Mouse (Mus musculus) brown adipose tissue, adult 24 weeks (tissue): ENCODE results near the gene Sbk3. TPM values are rescaled to one million over a fixed set of nuclear protein-coding genes. Genes with fewer than 3 reads are reported as not detected.
A peak's percentile ranks its signal among the peaks of the same experiment; 100 is the strongest.

ENCODE experiments used
- H3K27ac ChIP-seq: fragments of 200-500 bp; replicated peaks from 2 replicates; pipeline ENCODE4 v1.5.1; 2012; ENCODE audit warnings: low read depth, mild to moderate bottlenecking, low read length
- H3K4me1 ChIP-seq: fragments of 200-500 bp; 2 replicates; pipeline ENCODE4 v1.6.1; 2012; ENCODE audit warnings: low read length, mixed read lengths; ENCODE audit not compliant: control insufficient read depth, insufficient read depth, insufficient read length
- H3K4me3 ChIP-seq: fragments of 200-500 bp; 2 replicates; pipeline ENCODE4 v1.5.1; 2012; ENCODE audit warnings: low read depth, mild to moderate bottlenecking, low read length, moderate library complexity; ENCODE audit not compliant: insufficient read depth
- polyA plus RNA-seq: library from polyadenylated mRNA; stranded (reverse); fragments of >200 nt; gene quantifications from 2 replicates; pipeline ENCODE4 v1.2.4, GENCODE M21; 2012; ENCODE audit not compliant: missing spikeins, insufficient read depth, insufficient read length

Gene Sbk3
- polyA plus RNA-seq, 1 experiment: 0.75 TPM

DNA sequence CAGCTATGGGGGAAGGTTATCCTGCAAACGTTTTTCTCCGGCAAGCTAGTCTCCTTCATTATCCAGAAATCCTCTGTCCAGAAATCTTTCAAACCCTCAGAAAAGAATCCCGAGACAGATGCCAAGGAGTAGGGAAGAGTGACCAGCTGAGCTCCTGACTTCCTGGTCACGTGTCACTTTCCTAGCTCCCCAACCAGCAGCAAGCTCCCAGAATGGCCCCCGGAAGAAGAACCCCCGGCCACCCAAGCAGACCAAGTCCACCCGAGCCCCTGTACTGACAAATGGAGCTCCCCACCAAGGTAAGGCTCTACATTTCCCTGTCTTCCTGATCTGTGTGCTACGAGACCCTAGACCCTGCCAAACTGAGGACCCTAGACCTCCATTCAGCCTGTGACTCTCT lies 43.3 kb downstream of the Sbk3 start:
- Histone ChIP-seq H3K27ac (no peak overlapping the region), H3K4me1 (peaks cover 12% of the 10 kb centered on the region), H3K4me3 (peak overlapping the region; percentile 32)

DNA sequence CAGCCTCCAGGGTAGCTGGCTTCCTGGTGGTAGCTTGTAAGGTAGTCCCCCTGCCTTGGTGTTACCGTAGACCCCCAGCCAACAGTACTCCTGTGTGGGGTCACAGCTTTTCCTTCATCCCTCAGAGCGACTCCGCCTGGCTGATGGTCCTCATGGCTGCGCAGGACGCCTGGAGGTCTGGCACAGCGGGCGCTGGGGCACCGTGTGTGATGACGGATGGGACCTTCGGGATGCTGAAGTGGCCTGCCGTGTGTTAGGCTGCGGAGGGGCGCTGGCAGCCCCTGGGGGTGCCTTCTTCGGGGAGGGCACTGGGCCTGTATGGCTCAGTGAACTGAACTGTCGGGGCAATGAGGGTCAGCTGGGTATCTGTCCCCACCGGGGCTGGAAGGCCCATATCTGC lies 44.1 kb downstream of the Sbk3 start:
- Histone ChIP-seq H3K27ac (no peak overlapping the region; the same call in 1 of the 2 replicates), H3K4me3 (no peak overlapping the region), H3K4me1 (peaks cover 12% of the 10 kb centered on the region)

DNA sequence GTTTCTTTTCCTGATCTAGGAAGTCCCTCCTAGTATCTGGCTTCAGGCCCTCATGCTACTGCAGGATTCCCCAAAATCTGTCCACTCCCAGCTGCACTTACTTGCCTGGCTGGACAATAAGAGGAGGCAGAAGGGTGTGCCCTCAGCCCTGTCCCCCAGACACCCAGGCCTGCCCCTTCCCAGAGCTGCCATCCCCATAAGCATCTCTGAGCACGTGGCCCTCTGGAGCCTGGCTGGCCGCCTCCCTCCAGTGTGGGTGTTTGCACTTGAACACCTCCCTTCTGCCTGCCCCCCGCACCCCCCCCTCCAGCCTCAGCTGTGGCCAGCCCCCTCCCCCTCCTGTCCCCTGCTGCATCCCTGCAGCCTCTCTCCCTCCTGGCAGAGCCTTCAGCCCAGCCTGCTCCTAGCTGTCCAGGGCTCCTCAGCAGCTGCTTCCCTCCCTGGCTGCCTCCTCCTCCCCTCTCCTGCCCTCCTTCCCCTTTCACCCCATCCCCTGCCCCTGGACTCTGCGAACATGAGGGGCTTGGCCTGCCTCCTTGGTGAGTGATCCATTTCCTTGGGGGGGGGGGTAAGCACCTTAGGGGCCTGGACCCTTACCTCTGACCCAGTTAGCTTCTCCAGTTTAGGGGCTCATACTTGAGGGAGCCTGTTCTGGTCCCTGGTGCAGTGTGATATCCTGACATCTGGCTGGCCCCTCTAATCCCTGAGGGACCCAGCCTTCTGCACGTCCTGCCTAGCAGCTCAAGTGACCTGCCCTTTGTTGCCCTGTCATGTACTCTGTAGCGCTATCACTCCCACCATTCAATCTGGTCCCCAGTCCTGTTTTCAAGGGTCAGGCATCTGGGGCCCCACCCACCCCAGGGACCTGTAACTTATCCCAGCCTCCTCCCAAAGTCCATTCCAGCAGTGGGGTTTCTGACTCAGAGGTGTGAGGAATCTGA lies 45.3 kb downstream of the Sbk3 start, which contains the start of gene Ssc5d:
TSS of gene Ssc5d (plus strand) at position 345 of the 941 bp plus-strand sequence.
- no peak within 1 kb of the TSS for H3K4me3 ChIP-seq
- peak within 1 kb of the TSS; percentile 67 for H3K27ac ChIP-seq
- H3K4me1 ChIP-seq: peaks cover 15% of the 10 kb centered on the region

DNA sequence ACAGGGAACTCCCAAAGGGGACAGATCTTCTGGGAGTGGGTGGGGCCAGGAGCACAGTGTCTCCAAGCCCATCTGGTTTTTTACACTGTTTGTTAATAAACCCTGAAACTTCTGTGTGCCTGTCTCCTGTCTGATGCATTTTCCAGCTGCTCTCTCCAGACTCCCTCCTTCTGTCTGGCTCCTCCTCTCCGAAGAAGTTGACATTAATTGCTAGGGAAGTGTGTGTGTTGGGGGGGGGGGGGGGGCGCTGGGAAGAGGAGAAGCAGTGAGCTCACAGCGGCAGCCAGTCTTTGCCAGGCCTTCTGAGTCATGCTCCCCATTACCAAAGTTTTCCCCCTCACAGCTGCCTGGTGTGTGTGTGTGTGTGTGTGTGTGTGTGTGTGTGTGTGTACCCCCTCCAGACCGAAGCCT lies 46.1 kb downstream of the Sbk3 start:
- no peak overlapping the region for H3K4me3 ChIP-seq
- peaks cover 15% of the 10 kb centered on the region for H3K4me1 ChIP-seq
- H3K27ac ChIP-seq: peak overlapping the region; percentile 67

DNA sequence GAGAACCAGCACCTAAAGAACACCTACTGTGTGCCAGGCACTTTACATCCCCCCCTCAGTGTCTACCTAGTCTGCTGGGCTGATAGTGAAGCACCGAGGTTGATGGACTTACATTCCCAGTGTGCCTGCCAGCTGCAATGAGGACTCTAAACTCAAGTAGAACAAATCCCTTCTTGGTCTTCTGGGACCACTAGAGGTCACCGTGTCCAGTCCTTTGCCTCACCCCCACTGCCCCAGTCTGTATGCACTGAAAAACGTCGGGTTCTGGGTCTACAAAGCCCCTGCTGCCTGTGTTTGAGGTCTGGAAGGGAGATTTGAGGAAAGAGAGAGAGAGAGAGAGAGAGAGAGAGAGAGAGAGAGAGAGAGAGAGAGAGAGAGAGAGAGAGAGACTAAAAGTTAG lies 46.5 kb downstream of the Sbk3 start:
- peaks cover 15% of the 10 kb centered on the region for H3K4me1 ChIP-seq
- peak overlapping the region; percentile 30 for H3K27ac ChIP-seq
- peak overlapping the region; percentile 16; the same call in 1 of the 2 replicates for H3K4me3 ChIP-seq

DNA sequence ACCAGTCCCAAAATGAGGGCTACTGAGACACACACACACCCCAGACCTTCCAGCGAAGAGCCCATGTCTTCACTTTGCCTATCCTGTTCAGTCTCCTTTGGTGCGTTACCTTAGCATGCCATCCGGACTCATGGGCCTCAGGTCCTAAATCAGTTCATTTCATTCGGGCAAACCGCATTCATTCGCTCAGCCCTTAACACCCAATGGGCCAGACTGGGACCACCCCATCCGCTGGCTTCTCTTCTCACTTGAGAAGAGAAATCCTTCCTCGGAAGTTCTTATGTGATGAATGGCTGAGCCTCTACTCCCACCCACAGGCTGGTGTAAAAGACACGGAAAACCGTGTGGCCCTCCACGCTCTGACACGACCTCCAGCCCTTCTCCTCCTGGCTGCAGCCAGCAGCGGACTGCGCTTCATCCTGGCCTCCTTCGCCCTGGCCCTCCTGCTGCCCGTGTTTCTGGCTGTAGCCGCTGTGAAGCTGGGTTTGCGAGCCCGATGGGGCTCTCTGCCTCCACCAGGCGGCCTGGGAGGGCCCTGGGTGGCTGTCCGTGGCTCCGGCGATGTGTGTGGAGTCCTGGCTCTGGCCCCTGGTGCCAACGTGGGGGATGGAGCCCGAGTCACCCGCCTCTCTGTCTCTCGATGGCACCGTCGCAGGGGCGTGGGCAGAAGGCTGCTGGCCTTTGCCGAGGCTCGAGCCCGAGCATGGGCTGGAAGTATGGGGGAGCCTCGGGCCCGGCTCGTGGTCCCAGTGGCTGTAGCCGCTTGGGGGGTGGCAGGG lies 47.2 kb downstream of the Sbk3 start:
- peak overlapping the region; percentile 30; the same call in 1 of the 2 replicates for H3K27ac ChIP-seq
- peak overlapping the region; percentile 16 for H3K4me3 ChIP-seq
- H3K4me1 ChIP-seq: peaks cover 15% of the 10 kb centered on the region

DNA sequence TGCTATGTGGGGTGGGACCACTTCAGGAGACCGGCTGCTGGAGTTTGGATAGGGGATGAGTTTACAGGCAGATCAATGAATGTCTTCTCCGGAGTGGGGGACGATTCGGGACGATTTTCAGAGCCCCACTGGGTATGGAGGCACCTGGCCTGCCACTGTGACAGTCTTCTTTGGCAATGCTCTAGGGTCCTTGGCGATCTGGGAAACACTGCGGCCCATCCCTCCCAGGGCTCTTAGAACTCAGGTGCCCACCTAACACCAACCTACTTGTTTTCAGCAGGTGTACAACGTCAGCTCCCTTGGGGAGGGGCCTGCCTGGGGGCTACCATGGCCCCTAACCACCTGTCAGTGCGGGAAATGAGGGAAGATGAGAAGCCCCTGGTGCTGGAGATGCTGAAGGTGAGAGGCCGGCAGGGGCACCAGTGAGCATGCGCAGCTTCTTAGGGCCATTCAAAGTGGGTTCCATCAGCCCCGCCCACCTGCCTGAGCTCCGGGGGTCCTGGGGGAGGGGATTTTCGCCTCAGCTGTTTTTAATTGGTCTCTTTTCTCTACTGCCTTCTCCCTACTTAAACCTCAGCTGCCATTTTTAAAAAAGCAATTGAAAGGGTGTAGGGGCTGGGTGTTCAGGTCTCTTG lies 47.9 kb downstream of the Sbk3 start:
- Histone ChIP-seq H3K4me3 (peak overlapping the region; percentile 19), H3K27ac (no peak overlapping the region), H3K4me1 (peaks cover 15% of the 10 kb centered on the region)

DNA sequence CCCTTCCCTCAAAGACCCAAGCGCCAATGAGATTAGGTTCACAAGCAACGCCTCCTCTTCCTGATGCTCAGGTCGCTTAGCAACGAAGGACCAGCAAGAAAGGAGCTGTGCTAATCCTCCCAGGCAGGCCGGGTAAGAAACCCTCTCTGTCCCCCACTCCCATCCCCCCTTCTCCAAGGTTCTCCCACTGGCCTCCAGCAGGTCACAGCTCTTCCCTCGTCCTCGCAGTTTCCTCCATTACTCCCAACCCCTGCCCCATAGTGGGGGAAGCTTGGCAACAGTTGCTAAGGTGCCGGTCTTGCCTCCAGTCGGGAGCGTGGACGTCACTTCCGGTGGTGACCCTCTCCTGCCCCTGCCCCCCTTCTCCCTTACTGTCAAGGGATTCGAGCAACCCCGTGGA lies 48.5 kb downstream of the Sbk3 start:
- peak overlapping the region; percentile 19 for H3K4me3 ChIP-seq
- no peak overlapping the region for H3K27ac ChIP-seq
- H3K4me1 ChIP-seq: peaks cover 15% of the 10 kb centered on the region

DNA sequence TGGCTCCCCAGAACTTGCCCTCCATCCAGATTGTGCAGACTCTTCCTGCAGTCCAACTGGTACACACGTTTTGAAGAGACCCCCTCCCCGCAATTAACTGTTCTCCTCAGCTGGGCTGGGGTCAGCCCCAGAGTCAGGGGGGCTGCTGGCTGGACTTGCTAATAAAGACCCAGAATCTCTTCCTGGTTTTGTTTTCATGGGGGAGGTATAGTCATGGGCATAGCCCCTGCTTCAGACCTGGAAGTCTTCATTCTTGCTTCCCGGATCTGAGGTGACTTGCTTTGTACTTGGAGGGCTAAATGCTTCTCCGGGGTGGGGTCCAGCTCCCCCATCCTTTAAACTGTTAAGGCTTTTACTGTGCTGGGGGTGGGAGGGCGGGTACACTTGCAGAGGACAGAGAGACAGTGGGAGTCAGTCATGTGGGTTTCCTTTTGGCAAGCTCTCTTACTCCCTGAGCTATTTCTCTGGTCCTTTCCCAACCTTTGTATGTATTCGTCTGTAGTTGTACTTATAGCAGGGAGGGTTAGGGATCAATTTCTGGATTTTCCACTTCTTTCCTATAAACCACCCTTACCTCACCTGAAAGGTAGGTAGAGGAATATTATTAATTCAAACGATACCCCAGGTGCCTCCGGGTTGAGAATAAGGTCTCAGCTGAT lies 49.0 kb downstream of the Sbk3 start, which contains the start of gene Nat14:
TSS of gene Nat14 (plus strand) at position 205 of the 659 bp plus-strand sequence.
- H3K4me3 ChIP-seq: peak within 1 kb of the TSS; percentile 19
- H3K27ac ChIP-seq: no peak within 1 kb of the TSS
- peaks cover 15% of the 10 kb centered on the region for H3K4me1 ChIP-seq

DNA sequence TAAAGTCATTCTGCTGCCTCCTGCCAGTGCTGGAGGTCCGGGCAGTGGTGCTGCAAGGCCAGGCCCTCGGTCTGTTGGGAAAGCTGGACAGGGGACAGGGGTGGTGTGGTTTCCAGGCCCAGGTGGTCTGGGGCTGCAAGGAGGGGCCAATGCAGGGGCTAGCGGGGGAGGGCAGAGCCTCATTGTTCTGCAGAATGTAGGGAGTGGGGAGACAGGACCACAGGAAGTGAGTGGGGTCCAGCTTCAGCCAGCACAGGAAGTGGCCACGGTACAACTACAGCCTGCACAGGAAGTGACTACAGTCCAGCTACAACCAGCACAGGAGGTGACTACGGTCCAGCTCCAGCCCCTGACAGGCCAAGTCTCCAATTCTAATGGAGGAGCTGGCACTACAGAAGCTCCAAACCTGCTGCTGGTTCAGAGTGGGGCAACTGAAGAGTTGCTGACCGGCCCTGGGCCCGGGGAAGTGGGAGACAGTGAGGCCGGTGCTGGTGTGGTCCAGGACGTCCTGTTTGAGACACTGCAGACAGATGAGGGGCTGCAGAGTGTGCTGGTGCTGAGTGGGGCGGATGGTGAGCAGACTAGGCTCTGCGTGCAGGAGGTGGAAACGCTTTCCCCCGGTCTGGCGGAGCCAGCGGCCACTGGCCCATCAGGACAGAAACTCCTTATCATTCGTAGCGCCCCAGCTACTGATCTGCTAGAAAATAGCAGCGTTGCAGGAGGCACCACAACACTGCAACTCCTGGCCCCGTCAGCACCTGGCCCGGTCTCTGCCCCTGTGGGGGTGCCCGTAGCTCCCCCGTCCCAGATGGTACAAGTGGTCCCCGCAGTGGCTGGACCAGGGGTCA lies 49.8 kb downstream of the Sbk3 start:
- peaks cover 19% of the 10 kb centered on the region for H3K4me1 ChIP-seq
- no peak overlapping the region for H3K4me3 ChIP-seq
- H3K27ac ChIP-seq: no peak overlapping the region

DNA sequence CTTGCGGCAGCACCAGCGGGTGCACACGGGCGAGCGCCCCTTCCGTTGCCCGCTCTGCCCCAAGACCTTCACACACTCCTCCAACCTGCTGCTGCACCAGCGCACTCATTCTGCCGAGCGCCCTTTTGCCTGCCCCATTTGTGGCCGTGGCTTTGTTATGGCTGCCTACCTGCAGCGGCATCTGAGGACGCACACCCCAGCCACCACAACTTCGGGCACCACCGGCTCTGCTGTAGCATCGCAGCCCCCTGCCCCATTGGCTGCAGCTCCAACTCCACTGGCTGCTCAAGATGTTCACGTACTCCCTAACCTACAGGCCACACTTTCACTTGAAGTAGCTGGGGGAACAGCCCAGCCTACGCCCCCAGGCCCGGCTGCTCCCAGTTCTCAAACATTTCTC lies 50.5 kb downstream of the Sbk3 start:
- Histone ChIP-seq H3K27ac (no peak overlapping the region), H3K4me3 (no peak overlapping the region), H3K4me1 (peaks cover 22% of the 10 kb centered on the region)

DNA sequence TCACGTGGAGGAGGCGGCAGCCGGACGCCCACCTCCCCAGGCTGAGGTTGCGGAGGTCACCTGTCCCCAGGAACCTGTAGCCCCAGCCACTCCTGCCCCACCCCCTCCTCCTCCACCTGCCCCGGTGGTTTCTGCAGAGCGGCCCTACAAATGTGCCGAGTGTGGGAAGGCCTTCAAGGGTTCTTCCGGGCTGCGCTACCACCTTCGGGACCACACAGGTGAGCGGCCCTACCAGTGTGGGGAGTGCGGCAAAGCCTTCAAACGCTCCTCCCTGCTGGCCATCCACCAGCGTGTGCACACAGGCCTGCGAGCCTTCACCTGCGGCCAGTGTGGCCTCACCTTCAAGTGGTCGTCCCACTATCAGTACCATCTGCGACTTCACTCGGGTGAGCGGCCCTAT lies 51.0 kb downstream of the Sbk3 start:
- Histone ChIP-seq H3K4me3 (no peak overlapping the region), H3K27ac (no peak overlapping the region), H3K4me1 (peaks cover 22% of the 10 kb centered on the region)

DNA sequence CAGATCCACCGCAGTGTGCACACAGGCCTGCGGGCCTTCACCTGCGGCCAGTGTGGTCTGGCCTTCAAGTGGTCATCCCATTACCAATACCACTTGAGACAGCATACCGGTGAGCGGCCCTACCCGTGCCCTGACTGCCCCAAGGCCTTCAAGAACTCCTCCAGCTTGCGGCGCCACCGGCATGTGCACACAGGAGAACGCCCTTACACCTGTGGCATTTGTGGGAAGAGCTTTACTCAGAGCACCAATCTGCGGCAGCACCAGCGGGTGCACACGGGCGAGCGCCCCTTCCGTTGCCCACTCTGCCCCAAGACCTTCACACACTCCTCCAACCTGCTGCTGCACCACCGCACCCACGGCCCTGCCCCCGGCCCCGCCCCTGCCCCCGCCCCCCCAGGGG lies 51.9 kb downstream of the Sbk3 start:
- Histone ChIP-seq H3K4me3 (no peak overlapping the region), H3K4me1 (peaks cover 19% of the 10 kb centered on the region), H3K27ac (no peak overlapping the region)

DNA sequence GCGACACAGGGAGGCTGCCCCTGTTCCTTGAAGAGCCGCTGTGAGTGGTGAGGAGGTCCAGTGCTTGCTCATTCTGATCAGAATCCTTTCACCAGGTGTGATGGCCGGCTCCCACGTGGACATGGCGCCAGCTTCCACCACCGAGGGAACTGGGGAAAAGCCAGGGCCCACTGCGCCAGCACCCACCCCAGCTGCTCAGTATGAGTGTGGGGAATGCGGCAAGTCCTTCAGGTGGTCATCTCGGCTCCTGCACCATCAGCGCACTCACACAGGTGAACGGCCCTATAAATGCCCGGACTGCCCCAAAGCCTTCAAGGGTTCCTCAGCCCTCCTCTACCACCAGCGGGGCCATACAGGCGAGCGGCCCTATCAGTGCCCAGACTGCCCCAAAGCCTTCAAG lies 52.3 kb downstream of the Sbk3 start:
- Histone ChIP-seq H3K4me3 (no peak overlapping the region), H3K27ac (no peak overlapping the region), H3K4me1 (peaks cover 16% of the 10 kb centered on the region)
